In the genomic region with DNA sequence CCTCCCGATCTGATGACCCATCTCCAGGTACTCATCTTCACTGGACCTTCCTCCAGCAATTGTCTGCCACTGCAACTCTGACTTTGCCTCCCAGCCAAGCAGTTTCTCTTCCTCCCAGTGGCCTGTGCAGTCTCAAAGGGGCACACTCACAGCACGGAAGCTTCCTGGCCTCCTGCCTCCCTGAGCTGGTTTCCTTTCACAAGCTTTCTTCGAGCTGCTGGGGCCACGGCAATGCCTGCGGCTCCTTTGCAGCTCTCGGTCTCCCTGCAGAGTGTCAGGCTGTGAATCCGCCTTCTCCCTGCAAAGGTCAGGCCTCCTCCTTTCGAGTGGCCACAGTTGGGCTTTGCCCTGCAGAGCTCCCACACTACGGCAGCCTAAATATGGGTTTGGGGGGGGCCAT, we compare ENCODE assay signal across 8 mouse cellular contexts.
DNase-seq lines count a peak whose midpoint lies in the region; ATAC-seq and TF ChIP-seq lines count a peak whose summit lies in the region.

No protein-coding gene starts in this region.

- no peaks in the 10 kb centered on the region for H3K36me3 ChIP-seq in kidney, adult 2 months (ENCODE audit: control insufficient read depth, insufficient read depth, low read length)
- H3K36me3 ChIP-seq in heart, embryonic 13.5 days = no peaks in the 10 kb centered on the region

- ATAC-seq in heart, embryonic 13.5 days (ENCODE audit: extremely low read depth, insufficient number of reproducible peaks, low FRiP score, low TSS enrichment) = no peak
- no peak for ATAC-seq in activated CD4-positive, CD25-positive, alpha-beta regulatory T cell, adult 4 months

- H3K9ac ChIP-seq in heart, embryonic 13.5 days = peak overlapping the region; percentile 24; the same call in 1 of the 2 replicates

- no peak overlapping the region for H3K27ac ChIP-seq in kidney, adult 2 months (ENCODE audit: insufficient read depth, low read depth, low read length)
- H3K27ac ChIP-seq in bone marrow, adult 2 months (ENCODE audit: control insufficient read depth, insufficient read depth, low read depth, low read length, poor library complexity) = peak overlapping the region; percentile 79
- H3K27ac ChIP-seq in heart, embryonic 13.5 days (replicated peaks) = peak overlapping the region; percentile 46

- TF ChIP-seq POLR2A in kidney, adult 2 months (IDR thresholded peaks at IDR 0.05; ENCODE audit: low read depth, low read length) = no peak
- TF ChIP-seq POLR2A in bone marrow, adult 2 months (IDR thresholded peaks at IDR 0.05; ENCODE audit: borderline replicate concordance, control insufficient read depth, low read depth, low read length) = no peak

- no peaks in the 10 kb centered on the region for H3K4me1 ChIP-seq in kidney, adult 2 months (ENCODE audit: control insufficient read depth, insufficient read depth, low read length)
- peaks cover 5% of the 10 kb centered on the region for H3K4me1 ChIP-seq in bone marrow, adult 2 months (ENCODE audit: control insufficient read depth, insufficient read depth, low read length)
- peaks cover 43% of the 10 kb centered on the region for H3K4me1 ChIP-seq in heart, embryonic 13.5 days

- no peaks in the 10 kb centered on the region for H3K27me3 ChIP-seq in kidney, adult 2 months (replicated peaks; ENCODE audit: control insufficient read depth, insufficient read depth, low read length)
- H3K27me3 ChIP-seq in heart, embryonic 13.5 days (replicated peaks) = peaks cover 96% of the 10 kb centered on the region

- no peak for TF ChIP-seq CTCF in kidney, adult 2 months (conservative IDR thresholded peaks at IDR 0.05; ENCODE audit: insufficient read depth, insufficient read length, low read depth, low read length)
- no peak for TF ChIP-seq CTCF in bone marrow, adult 2 months (IDR thresholded peaks at IDR 0.05; ENCODE audit: control insufficient read depth, insufficient read depth, low read length)

- peak; percentile 7 for DNase-seq in kidney, adult 2 months
- no peak for DNase-seq in kidney, postnatal 36 days
- peak; percentile 33 to 71 for DNase-seq in spleen, postnatal 4 days (ENCODE audit: low spot score in 2 of 2)
- DNase-seq in right cerebral cortex, adult 18-20 months = no peak
- no peak for DNase-seq in kidney, adult 8-10 months

- peak overlapping the region; percentile 42 for H3K4me2 ChIP-seq in heart, embryonic 13.5 days

- WGBS in kidney, adult 2 months = 51% methylated on average over 9 of the region's 9 CpGs
- WGBS in bone marrow, adult 2 months = 6% methylated on average over 9 of the region's 9 CpGs
- WGBS in heart, embryonic 13.5 days = 11% methylated on average over 9 of the region's 9 CpGs

- H3K4me3 ChIP-seq in kidney, adult 2 months (ENCODE audit: insufficient read depth, low read depth, low read length) = no peak overlapping the region
- peak overlapping the region; percentile 58 for H3K4me3 ChIP-seq in bone marrow, adult 2 months (replicated peaks; ENCODE audit: control insufficient read depth, low read depth, low read length)
- H3K4me3 ChIP-seq in heart, embryonic 13.5 days = no peak overlapping the region; the same call in 1 of the 2 replicates

- H3K9me3 ChIP-seq in heart, embryonic 13.5 days = no peaks in the 10 kb centered on the region

Comparison
In these comparisons a context has a peak if more than half of its experiments do, and no peak if none do; other contexts are left out.
1. DNase-seq: peak in kidney, adult 2 months (single experiment) and spleen, postnatal 4 days (2 of 2); none in kidney, postnatal 36 days (0 of 2), right cerebral cortex, adult 18-20 months (single experiment) and kidney, adult 8-10 months (0 of 2).